Mouse (Mus musculus) spleen, adult 18-20 months (tissue): ENCODE measurements around the gene Brpf3.
"Not testable (repeated sequence)": the region's sequence is repeated elsewhere in the genome, so short reads cannot be mapped to it uniquely, and the experiment has no call there.

Experiments used
- DNase-seq, 2 experiments: peaks; one replicate each; pipeline ENCODE4 v3.0.0; 2022; ENCODE audit warnings: mixed read lengths in 2 of 2

Brpf3 gene

GRCm38 (mm10) chr17:28799291-28800160, 1.4 kb upstream of the Brpf3 start:
- DNase-seq: peak in 1 of 2 experiments; percentile 31

GRCm38 (mm10) chr17:28800281-28800670, 614 bp upstream of the Brpf3 start:
- no peak for DNase-seq

- DNase-seq: peak; percentile 98 to 99
Measured at GRCm38 (mm10) chr17:28801474-28802005, 650 bp downstream of the Brpf3 start.

- no peak for DNase-seq
Measured at GRCm38 (mm10) chr17:28802006-28802481, 1.2 kb downstream of the Brpf3 start.

- DNase-seq: no peak
Measured at GRCm38 (mm10) chr17:28803316-28803715, 2.4 kb downstream of the Brpf3 start.

- no peak for DNase-seq
Measured at GRCm38 (mm10) chr17:28804973-28805372, 4.1 kb downstream of the Brpf3 start.

- no peak for DNase-seq
Measured at GRCm38 (mm10) chr17:28806770-28807169, 5.9 kb downstream of the Brpf3 start.

GRCm38 (mm10) chr17:28808714-28809113, 7.8 kb downstream of the Brpf3 start:
- DNase-seq: no peak

- no peak for DNase-seq
Measured at GRCm38 (mm10) chr17:28809175-28809831, 8.4 kb downstream of the Brpf3 start.

GRCm38 (mm10) chr17:28812345-28812744, 11.5 kb downstream of the Brpf3 start:
- DNase-seq: no peak

- no peak for DNase-seq
Measured at GRCm38 (mm10) chr17:28814529-28815097, 13.7 kb downstream of the Brpf3 start.

GRCm38 (mm10) chr17:28815384-28816004, 14.6 kb downstream of the Brpf3 start:
- no peak for DNase-seq

- DNase-seq: not testable (repeated sequence)
Measured at GRCm38 (mm10) chr17:28816326-28816725, 15.4 kb downstream of the Brpf3 start.

GRCm38 (mm10) chr17:28816875-28817811, 16.3 kb downstream of the Brpf3 start:
- DNase-seq: no peak

- no peak for DNase-seq
Measured at GRCm38 (mm10) chr17:28820189-28820588, 19.3 kb downstream of the Brpf3 start.

- DNase-seq: no peak
Measured at GRCm38 (mm10) chr17:28823004-28823745, 22.3 kb downstream of the Brpf3 start.

- no peak for DNase-seq
Measured at GRCm38 (mm10) chr17:28823749-28824148, 22.9 kb downstream of the Brpf3 start.

- no peak for DNase-seq
Measured at GRCm38 (mm10) chr17:28824896-28825295, 24.0 kb downstream of the Brpf3 start.

- no peak for DNase-seq
Measured at GRCm38 (mm10) chr17:28825359-28826041, 24.6 kb downstream of the Brpf3 start.

- no peak for DNase-seq
Measured at GRCm38 (mm10) chr17:28827665-28828231, 26.9 kb downstream of the Brpf3 start.
